Mouse (Mus musculus) NIH3T3 (cell line): Measurements from ENCODE around the gene 2900026A02Rik.
"Not testable (repeated sequence)": the region's sequence is repeated elsewhere in the genome, so short reads cannot be mapped to it uniquely, and the experiment has no call there.

Experiments
- DNase-seq: peaks from one replicate; pipeline ENCODE4 v3.0.0-alpha.2; 2012; ENCODE audit warnings: low read depth

2900026A02Rik gene

DNA sequence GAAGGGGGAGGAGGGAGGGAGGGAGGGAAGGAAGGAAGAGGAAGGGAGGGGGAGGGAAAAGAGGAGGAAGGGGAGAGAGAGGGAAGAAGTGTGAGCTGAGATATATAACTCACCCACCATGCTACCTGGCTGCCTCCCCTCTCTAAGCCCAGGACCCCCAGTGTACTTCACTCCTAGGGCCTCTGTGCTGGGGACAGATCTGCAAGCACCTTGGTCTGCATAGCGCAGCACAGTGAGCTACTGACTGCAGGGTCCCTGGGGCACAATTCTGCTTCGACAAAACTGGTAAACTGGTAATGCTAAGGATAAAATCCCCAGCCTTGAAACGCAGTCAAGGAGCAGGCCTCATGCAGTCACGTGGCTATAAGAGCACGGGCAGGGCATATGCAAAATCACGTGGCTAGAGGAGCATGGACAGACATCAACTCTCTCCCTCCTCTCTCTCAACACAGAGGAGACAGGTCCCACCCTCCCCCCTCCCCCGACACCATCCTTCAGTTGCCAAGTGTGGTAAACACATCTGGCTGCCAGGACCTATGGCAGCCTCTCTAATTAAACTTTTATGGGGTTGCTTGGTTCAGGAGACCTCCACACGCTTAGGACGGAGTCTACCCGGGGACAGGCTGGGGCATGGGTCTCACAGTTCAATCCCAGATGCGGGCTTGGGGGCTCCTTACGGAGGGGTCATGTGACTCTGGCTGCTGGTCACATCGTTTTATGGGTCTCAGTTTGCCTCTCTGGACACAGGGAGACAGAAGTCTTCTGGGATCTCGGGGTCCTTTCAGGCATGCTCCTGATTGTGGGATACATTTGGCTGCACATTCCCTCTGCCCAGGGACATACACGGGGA is 100.1 kb downstream of the 2900026A02Rik start:
- DNase-seq: no peak

DNA sequence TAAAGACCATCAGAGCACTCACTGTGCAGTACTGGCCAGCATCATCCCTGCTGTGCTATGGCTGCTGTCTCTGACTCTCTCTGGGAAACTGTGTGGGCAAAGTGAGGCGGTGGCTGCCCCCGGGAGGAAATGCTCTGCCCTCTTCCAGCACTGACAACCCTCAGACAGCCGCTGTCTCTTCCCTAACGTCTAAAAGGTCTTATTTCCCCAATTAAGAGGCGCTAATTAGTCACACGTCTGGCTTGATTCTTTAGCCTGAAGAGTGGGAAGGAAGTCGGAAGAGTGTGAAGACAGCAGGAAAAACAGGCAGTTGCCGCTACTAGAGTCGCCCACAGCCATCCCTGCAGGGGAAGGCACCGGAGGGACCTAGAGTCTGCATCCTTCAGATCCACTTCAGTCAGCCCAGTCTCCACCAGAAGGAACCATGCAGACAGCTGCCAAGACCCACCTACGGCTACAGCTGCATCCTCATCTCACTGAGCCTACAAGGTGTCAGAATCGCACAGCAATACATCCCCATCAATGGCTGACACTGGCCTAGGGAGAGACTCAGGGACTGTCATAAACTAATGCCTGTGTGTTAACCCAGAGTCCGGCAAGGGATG is 101.1 kb downstream of the 2900026A02Rik start:
- no peak for DNase-seq

- DNase-seq: no peak
Observed at GRCm38 (mm10) chr5:113119291-113119690, 101.7 kb downstream of the 2900026A02Rik start.

DNA sequence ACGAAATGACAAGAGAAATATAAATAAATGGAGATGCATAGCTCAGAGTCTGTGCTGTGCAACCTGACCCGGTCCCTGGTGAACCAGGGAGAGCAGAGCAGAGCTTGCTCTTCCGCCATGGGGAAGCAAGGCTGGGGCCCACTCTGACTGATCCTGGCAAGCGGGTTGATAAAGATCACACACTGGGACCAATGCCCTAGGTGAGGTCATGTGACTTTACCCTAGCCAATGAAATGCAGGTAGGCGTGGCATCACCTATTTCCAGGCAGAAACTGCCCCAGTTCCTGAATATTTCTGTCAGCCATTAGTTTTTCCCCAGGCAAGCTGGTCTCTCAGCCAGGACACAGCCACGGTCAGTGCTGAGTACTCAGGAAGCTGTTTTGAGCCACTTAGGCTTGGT is 102.3 kb downstream of the 2900026A02Rik start:
- no peak for DNase-seq

DNA sequence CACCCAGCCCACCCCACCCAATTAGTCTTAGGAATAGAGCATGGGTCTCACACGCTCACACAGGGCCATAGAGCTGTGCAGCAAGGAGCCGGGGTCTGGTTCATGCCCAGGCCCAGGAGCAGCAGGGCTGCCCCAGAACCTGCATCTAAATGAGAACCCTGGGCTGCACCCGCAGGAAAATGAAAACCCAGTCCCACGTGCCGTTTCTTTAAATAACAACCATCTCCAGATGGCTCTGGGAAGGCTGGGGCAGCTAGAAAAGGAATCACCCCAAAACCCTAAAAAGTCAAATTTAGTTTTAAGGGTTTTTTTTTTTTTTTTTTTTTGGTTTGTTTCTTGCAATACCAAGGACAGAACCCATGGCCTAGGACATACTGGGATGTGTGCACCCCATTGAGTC is 103.7 kb downstream of the 2900026A02Rik start:
- DNase-seq: no peak

- DNase-seq: no peak
Observed at GRCm38 (mm10) chr5:113115896-113116295, 105.1 kb downstream of the 2900026A02Rik start.

GRCm38 (mm10) chr5:113114264-113115225 is 106.5 kb downstream of the 2900026A02Rik start:
- DNase-seq: no peak

DNA sequence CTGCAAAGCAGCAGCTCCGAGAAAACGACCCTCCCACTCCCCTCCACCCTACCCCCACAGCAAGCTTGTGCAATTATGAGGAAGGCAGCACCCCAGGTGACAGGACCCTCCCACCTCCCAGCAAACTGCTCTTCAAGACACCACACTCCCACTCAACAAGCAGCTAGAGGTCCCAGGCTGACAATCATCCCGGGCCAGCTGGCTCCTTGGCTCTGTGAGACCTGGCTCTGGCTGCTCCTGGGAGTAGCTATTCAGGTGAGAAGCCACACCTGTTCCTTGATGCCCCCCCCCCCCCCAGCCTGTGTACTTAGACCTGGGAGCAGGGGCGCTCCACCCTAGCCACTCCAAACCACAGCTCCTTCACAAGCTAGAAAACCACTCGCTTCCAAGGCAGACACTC is 107.9 kb downstream of the 2900026A02Rik start:
- DNase-seq: no peak

GRCm38 (mm10) chr5:113111336-113111735 is 109.7 kb downstream of the 2900026A02Rik start:
- DNase-seq: no peak

- DNase-seq: no peak
Observed at GRCm38 (mm10) chr5:113110929-113111328, 110.1 kb downstream of the 2900026A02Rik start.

- not testable (repeated sequence) for DNase-seq
Observed at GRCm38 (mm10) chr5:113109651-113110050, 111.4 kb downstream of the 2900026A02Rik start.

DNA sequence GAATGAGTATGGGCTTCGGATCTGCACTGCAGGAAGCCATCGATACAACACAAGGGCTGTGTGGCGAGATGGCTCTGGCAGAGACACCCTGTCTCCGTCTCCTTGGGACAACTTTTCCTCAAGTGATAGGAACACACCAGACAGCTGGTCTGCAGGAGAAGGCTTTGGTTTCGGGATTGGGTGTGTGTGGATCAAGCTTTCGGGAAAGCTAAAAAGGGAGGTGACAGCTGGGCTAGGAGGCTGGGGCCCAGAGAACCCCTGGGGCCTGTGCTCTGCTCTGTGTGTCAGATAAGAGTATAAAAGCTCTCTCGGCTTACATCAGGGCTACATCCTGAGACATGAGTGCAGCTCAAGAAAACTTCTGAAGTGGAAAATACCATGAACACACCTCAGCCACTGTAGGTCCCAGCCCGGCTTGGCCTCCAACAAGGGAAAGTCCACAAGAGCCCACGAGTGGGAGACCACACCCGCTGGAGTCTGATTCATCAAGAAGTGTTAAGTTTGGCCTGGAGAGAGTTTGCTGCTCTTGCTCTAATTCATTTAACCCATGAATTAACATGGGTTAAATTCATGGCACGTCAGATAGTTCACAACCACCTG is 112.8 kb downstream of the 2900026A02Rik start:
- DNase-seq: no peak

GRCm38 (mm10) chr5:113107709-113108108 is 113.3 kb downstream of the 2900026A02Rik start:
- no peak for DNase-seq

DNA sequence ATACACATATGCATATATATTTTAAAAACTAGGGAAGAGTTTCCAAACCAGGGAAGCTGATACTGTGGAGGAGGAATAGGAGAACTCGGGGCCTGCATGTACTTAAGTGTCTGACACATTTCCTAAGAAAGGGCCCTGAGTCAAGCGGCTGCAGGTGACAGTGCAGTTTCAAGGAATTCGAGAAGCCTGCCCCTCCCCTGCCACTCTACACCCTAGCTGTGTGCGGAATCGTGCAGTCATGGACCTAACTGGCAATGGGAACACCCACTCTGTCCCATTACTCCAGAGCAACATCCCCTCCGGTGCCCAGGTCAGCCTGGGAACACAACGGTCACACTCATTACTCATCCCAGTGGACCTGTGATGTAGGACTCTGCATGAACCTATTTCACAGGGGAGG is 114.4 kb downstream of the 2900026A02Rik start:
- no peak for DNase-seq

GRCm38 (mm10) chr5:113105481-113105880 is 115.6 kb downstream of the 2900026A02Rik start:
- DNase-seq: no peak

DNA sequence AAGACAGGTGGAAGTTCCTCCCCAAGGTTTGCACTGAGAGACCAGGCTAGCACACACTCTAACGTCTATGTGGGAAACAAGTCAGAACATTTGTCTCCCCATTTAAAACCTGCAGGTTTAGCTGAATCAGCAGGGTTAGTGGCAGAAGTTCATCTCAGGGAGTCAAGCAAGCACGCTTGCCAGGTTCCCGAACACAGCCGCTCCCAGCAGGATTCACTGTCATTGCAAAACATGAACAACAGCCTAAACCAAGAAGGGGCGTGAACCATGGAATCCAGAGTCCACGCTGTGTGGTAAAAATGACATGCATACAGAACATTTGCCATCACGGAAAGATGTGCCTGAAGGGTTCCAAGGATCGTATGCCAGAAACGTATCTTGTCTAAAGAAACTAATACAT is 116.0 kb downstream of the 2900026A02Rik start:
- DNase-seq: no peak

DNA sequence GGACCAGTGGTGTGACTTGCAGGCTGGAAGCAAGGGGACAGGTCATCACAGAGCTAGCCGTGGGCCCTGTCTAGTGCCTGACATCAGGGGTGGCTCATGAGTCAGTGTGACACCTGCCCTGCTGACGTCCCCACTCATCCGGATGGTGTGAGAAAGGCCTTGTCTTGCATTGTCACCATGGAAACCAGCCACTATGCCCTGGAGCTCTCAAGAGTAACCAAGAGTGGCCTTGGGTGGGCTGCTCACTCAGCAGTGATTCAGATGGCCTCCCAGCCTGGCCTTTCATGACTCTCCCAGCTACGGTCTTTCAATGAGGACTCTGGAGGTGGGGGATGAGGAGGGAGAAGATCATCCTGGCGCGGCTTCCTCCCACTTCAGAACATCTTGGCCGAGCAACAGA is 118.6 kb downstream of the 2900026A02Rik start:
- no peak for DNase-seq

- DNase-seq: no peak
Observed at GRCm38 (mm10) chr5:113101457-113101856, 119.6 kb downstream of the 2900026A02Rik start.

DNA sequence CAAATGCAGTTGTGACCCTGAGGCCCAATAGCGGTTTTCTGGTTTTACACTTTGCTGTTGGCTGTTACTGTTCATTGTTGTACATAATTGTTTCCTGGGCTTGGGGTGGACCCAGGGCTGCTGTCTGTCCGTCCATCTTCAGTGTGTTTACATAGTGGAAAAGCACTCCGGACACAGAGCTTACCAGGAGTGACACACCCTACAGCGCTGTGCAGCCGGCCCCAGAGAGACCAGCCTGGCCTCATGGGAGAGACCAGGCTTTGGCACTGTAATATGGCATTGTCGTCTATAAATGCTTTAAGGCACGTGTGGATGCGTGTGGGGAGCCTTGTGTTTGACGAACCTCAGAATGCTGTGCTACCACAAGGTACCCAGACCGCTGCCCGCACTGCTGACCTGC is 120.6 kb downstream of the 2900026A02Rik start:
- DNase-seq: no peak

- peak; percentile 54 for DNase-seq
Observed at GRCm38 (mm10) chr5:113099546-113099945, 121.5 kb downstream of the 2900026A02Rik start.

DNA sequence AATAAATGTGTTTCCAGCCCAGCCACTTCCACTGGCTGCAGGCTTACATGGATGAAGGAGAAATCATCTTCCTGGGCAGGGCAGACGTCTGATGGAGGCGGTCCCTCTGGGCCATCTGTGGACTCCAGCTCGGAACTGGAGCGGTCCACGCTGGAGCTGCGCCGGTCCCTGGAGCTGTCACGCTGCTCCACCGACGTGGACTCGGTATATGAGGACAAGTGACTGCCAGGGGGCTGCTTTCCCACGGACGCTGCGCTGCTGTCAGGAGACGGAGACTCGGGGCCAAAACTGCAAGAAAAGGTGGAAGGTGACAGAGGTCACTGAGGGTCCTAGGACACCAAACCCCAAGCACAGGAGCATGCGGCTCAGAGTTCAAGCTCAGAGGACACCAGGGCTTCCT is 123.5 kb downstream of the 2900026A02Rik start:
- DNase-seq: no peak

DNA sequence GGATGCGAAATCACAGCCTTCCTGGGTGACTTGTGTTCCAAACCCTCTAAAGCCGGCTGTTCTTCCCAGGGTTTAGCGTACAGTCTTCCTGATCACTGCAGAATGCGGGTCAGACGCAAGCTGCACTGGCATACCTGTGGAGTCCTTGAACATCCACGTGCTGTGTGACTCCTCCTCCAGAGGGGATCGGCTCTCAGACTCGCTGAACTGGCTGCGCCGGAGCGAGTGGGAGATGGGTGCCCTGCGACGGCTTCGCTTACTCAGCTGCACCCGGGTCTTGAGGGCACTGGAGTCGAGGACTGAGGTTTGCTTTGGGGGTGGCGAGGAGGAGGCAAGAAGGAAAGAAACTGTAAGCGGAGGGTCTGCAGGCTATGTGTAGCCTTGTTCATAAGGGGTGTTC is 125.6 kb downstream of the 2900026A02Rik start:
- no peak for DNase-seq
